11 mouse cellular contexts compared by ENCODE assay signal in the genomic region with DNA sequence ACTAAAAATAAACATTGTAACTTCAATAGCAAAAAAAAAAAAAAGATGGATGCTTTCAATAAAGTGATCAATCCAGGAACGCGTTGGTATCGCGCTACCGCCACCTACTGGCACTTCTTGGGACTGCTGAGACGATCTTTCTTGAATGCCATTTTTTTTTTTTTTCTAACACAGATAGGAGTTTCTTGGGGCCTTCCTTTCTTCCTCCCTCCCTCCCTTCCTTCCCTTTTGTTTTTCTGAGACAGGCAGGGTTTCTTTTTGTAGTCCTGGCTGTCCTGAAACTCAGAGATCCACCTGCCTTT. TPM values are rescaled to one million over a fixed set of nuclear protein-coding genes. Genes with fewer than 3 reads are reported as not detected.
DNase-seq lines count a peak whose midpoint lies in the region; ATAC-seq lines count a peak whose summit lies in the region.
"Had no signal": no experiment of that assay in that cellular context is flagged by ENCODE, and none has a peak within 500 bp of the region (broad histone marks: within the 10 kb centered on the region; RNA-seq: fewer than 3 reads in every experiment).

No protein-coding gene starts in this region.

- no peak for ATAC-seq in heart, embryonic 12.5 days (ENCODE audit: insufficient number of reproducible peaks, low FRiP score)
- peak; percentile 77 for ATAC-seq in granulocyte monocyte progenitor cell, adult 5-6 weeks (replicated peaks; ENCODE audit: poor library complexity, severe bottlenecking)

- no peak overlapping the region for H3K9ac ChIP-seq in heart, embryonic 12.5 days
- H3K9ac ChIP-seq: limb, embryonic 13.5 days had no signal

- no peaks in the 10 kb centered on the region for H3K36me3 ChIP-seq in heart, embryonic 12.5 days
- H3K36me3 ChIP-seq: limb, embryonic 13.5 days had no signal

- H3K9me3 ChIP-seq in heart, embryonic 12.5 days (replicated peaks): no peaks in the 10 kb centered on the region

- H3K27ac ChIP-seq in heart, embryonic 12.5 days (ENCODE audit: poor library complexity, severe bottlenecking): no peak overlapping the region
- H3K27ac ChIP-seq: limb, embryonic 13.5 days had no signal

- 0 out of 2 replicates have a peak, but pooled peaks cover 2% of the 10 kb centered on the region for H3K4me1 ChIP-seq in heart, embryonic 12.5 days (replicated peaks)
- H3K4me1 ChIP-seq: limb, embryonic 13.5 days had no signal

- WGBS in heart, embryonic 12.5 days: under 1% methylated on average over 6 of the region's 6 CpGs

- H3K4me2 ChIP-seq in heart, embryonic 12.5 days: no peak overlapping the region
- H3K4me2 ChIP-seq: limb, embryonic 13.5 days had no signal

- H3K27me3 ChIP-seq in heart, embryonic 12.5 days (replicated peaks): peaks cover 8% of the 10 kb centered on the region; the same call in 1 of the 2 replicates
- H3K27me3 ChIP-seq: limb, embryonic 13.5 days had no signal

- H3K4me3 ChIP-seq in heart, embryonic 12.5 days: no peak overlapping the region
- H3K4me3 ChIP-seq: limb, embryonic 13.5 days had no signal

- peak; percentile 74 for DNase-seq in heart, postnatal 4 days
- DNase-seq in urinary bladder, postnatal 25 days (ENCODE audit: low spot score): peak; percentile 43
- DNase-seq in urinary bladder, adult 18-20 months (ENCODE audit: low spot score in 2 of 2): no peak
- peak; percentile 82 to 88 for DNase-seq in cerebellum, postnatal 10 days
- DNase-seq in lung, postnatal 25 days (ENCODE audit: low spot score): peak; percentile 45
- peak; percentile 75 for DNase-seq in thymus, postnatal 14 days

RNA-seq across cellular contexts. Expression of a gene that starts 13.5 kb away (rescaled TPM):
- 10 to 100 TPM; 31.4 to 34.2 TPM for total RNA-seq in heart, postnatal 4 days (2021)
- polyA plus RNA-seq in heart, embryonic 12.5 days (2016; fragmentation: Nextera tagmentation; extraction: Ambion mirVana): 38.8 and 45.0 TPM in 2 replicates
- 7.5 and 15.3 TPM in 2 replicates for total RNA-seq in granulocyte monocyte progenitor cell, adult 5-6 weeks (2014; fragmentation: Nextera tagmentation)
- total RNA-seq in granulocyte monocyte progenitor cell, adult 5-6 weeks (2017): 65.5 and 75.3 TPM in 2 replicates

RNA-seq across cellular contexts. Expression of a gene that starts 59.1 kb away (rescaled TPM):
- total RNA-seq in heart, postnatal 4 days (2021): not detected
- not detected in 2 replicates for polyA plus RNA-seq in heart, embryonic 12.5 days (2016; fragmentation: Nextera tagmentation; extraction: Ambion mirVana)
- not detected in 2 replicates for total RNA-seq in granulocyte monocyte progenitor cell, adult 5-6 weeks (2014; fragmentation: Nextera tagmentation)
- not detected in 2 replicates for total RNA-seq in granulocyte monocyte progenitor cell, adult 5-6 weeks (2017)
- polyA plus RNA-seq: frontal cortex, adult 2 months; limb, embryonic 13.5 days; stomach, embryonic 16.5 days had no signal

Comparison
In these comparisons a context has a peak if more than half of its experiments do, and no peak if none do; other contexts are left out.
1. DNase-seq: peak in heart, postnatal 4 days (single experiment), urinary bladder, postnatal 25 days (single experiment), cerebellum, postnatal 10 days (2 of 2), lung, postnatal 25 days (single experiment) and thymus, postnatal 14 days (single experiment); none in urinary bladder, adult 18-20 months (0 of 2).